Comparison of ENCODE assay signal across 10 mouse cellular contexts in genomic region chr2:172579221-172579620, GRCm38 (mm10). TPM values are rescaled to one million over a fixed set of nuclear protein-coding genes. Genes with fewer than 3 reads are reported as not detected.
DNase-seq lines count a peak whose midpoint lies in the region; ATAC-seq and TF ChIP-seq lines count a peak whose summit lies in the region.
"Had no signal": no experiment of that assay in that cellular context is flagged by ENCODE, and none has a peak within 500 bp of the region (broad histone marks: within the 10 kb centered on the region; RNA-seq: fewer than 3 reads in every experiment).

No protein-coding gene starts in this region.

- H3K4me3 ChIP-seq in embryonic facial prominence, embryonic 14.5 days (ENCODE audit: low read depth, low read length), result no peak overlapping the region
- H3K4me3 ChIP-seq in embryonic facial prominence, embryonic 10.5 days, result no peak overlapping the region
- no peak overlapping the region for H3K4me3 ChIP-seq in lung, embryonic 14.5 days (ENCODE audit: low read depth, low read length)
- H3K4me3 ChIP-seq in midbrain, postnatal 0 days (ENCODE audit: low read depth, low read length), result no peak overlapping the region
- H3K4me3 ChIP-seq in liver, postnatal 0 days (ENCODE audit: low read depth, low read length), result no peak overlapping the region
- H3K4me3 ChIP-seq: erythroblast, embryonic 14.5 days had no signal

- peak; percentile 81 for ATAC-seq in embryonic facial prominence, embryonic 14.5 days (ENCODE audit: low read depth)
- no peak for ATAC-seq in lung, embryonic 14.5 days (ENCODE audit: insufficient read depth)
- ATAC-seq in midbrain, postnatal 0 days (ENCODE audit: low FRiP score), result peak; percentile 56
- no peak for ATAC-seq in erythroid progenitor cell, adult 5-6 weeks (replicated peaks; ENCODE audit: low FRiP score, poor library complexity, severe bottlenecking)
- ATAC-seq in liver, postnatal 0 days, result no peak

- TF ChIP-seq CTCF in lung, embryonic 14.5 days (IDR thresholded peaks at IDR 0.05; ENCODE audit: low read depth), result no peak
- no peak for TF ChIP-seq CTCF in midbrain, postnatal 0 days (IDR thresholded peaks at IDR 0.05)
- TF ChIP-seq CTCF in liver, postnatal 0 days (IDR thresholded peaks at IDR 0.05; ENCODE audit: low read depth), result no peak

- TF ChIP-seq EP300 in liver, postnatal 0 days (IDR thresholded peaks at IDR 0.05; ENCODE audit: low read depth), result no peak

- H3K4me1 ChIP-seq in embryonic facial prominence, embryonic 14.5 days (ENCODE audit: control insufficient read depth, insufficient read depth, low read length), result no peaks in the 10 kb centered on the region
- H3K4me1 ChIP-seq in embryonic facial prominence, embryonic 10.5 days, result peaks cover 16% of the 10 kb centered on the region
- no peaks in the 10 kb centered on the region for H3K4me1 ChIP-seq in lung, embryonic 14.5 days (ENCODE audit: insufficient read depth)
- no peaks in the 10 kb centered on the region for H3K4me1 ChIP-seq in midbrain, postnatal 0 days (ENCODE audit: insufficient read depth, low read length)
- no peaks in the 10 kb centered on the region for H3K4me1 ChIP-seq in liver, postnatal 0 days (ENCODE audit: insufficient read depth)

- 46% methylated on average over 5 of the region's 5 CpGs for WGBS in embryonic facial prominence, embryonic 14.5 days
- 84% methylated on average over 5 of the region's 5 CpGs for WGBS in embryonic facial prominence, embryonic 10.5 days
- WGBS in lung, embryonic 14.5 days, result 58% methylated on average over 5 of the region's 5 CpGs
- 57% methylated on average over 5 of the region's 5 CpGs for WGBS in midbrain, postnatal 0 days
- 61% methylated on average over 5 of the region's 5 CpGs for WGBS in liver, postnatal 0 days (ENCODE audit: insufficient replicate concordance)

- H3K9ac ChIP-seq in embryonic facial prominence, embryonic 14.5 days (ENCODE audit: low read depth, low read length), result no peak overlapping the region
- H3K9ac ChIP-seq in lung, embryonic 14.5 days, result no peak overlapping the region
- no peak overlapping the region for H3K9ac ChIP-seq in midbrain, postnatal 0 days (replicated peaks; ENCODE audit: low read length, poor library complexity, severe bottlenecking)
- no peak overlapping the region for H3K9ac ChIP-seq in liver, postnatal 0 days (replicated peaks)

- peak; percentile 75 for DNase-seq in embryonic facial prominence, embryonic 14.5 days (ENCODE audit: low spot score)
- no peak for DNase-seq in embryonic facial prominence, embryonic 10.5 days (ENCODE audit: low spot score)
- peak; percentile 19 for DNase-seq in lung, embryonic 14.5 days
- DNase-seq in lung, adult 18-20 months, result no peak
- DNase-seq in heart, adult 9 months (ENCODE audit: low spot score in 2 of 2), result peak; percentile 7 to 15
- DNase-seq in midbrain, postnatal 0 days (ENCODE audit: low spot score), result peak; percentile 84
- no peak for DNase-seq in liver, postnatal 0 days

- no peak overlapping the region for H3K4me2 ChIP-seq in embryonic facial prominence, embryonic 14.5 days (ENCODE audit: low read depth, low read length)
- no peak overlapping the region for H3K4me2 ChIP-seq in lung, embryonic 14.5 days
- H3K4me2 ChIP-seq in midbrain, postnatal 0 days (ENCODE audit: low read depth, low read length, poor library complexity, severe bottlenecking), result no peak overlapping the region
- no peak overlapping the region for H3K4me2 ChIP-seq in liver, postnatal 0 days (ENCODE audit: low read depth, low read length)

- no peaks in the 10 kb centered on the region for H3K27me3 ChIP-seq in embryonic facial prominence, embryonic 14.5 days (replicated peaks; ENCODE audit: control insufficient read depth, insufficient read depth, low read length)
- peaks cover 30% of the 10 kb centered on the region for H3K27me3 ChIP-seq in embryonic facial prominence, embryonic 10.5 days (replicated peaks; ENCODE audit: low read depth, poor library complexity, severe bottlenecking)
- H3K27me3 ChIP-seq in lung, embryonic 14.5 days (ENCODE audit: insufficient read depth, low read length), result no peaks in the 10 kb centered on the region
- 0 out of 2 replicates have a peak, but pooled peaks cover 6% of the 10 kb centered on the region for H3K27me3 ChIP-seq in midbrain, postnatal 0 days (ENCODE audit: insufficient read depth, low read length)
- no peaks in the 10 kb centered on the region for H3K27me3 ChIP-seq in liver, postnatal 0 days (ENCODE audit: insufficient read depth, low read length)

- H3K9me3 ChIP-seq in embryonic facial prominence, embryonic 14.5 days (ENCODE audit: control insufficient read depth, low read length), result no peaks in the 10 kb centered on the region
- H3K9me3 ChIP-seq in embryonic facial prominence, embryonic 10.5 days, result no peaks in the 10 kb centered on the region
- no peaks in the 10 kb centered on the region for H3K9me3 ChIP-seq in lung, embryonic 14.5 days (ENCODE audit: low read depth, low read length)
- H3K9me3 ChIP-seq in midbrain, postnatal 0 days (ENCODE audit: low read length), result no peaks in the 10 kb centered on the region
- no peaks in the 10 kb centered on the region for H3K9me3 ChIP-seq in liver, postnatal 0 days (ENCODE audit: low read length)

- no peaks in the 10 kb centered on the region for H3K36me3 ChIP-seq in embryonic facial prominence, embryonic 14.5 days (ENCODE audit: control insufficient read depth, insufficient read depth, low read length)
- H3K36me3 ChIP-seq in embryonic facial prominence, embryonic 10.5 days (replicated peaks), result no peaks in the 10 kb centered on the region
- H3K36me3 ChIP-seq in lung, embryonic 14.5 days (ENCODE audit: insufficient read depth), result no peaks in the 10 kb centered on the region
- H3K36me3 ChIP-seq in midbrain, postnatal 0 days (ENCODE audit: insufficient read depth, low read length), result no peaks in the 10 kb centered on the region
- H3K36me3 ChIP-seq in liver, postnatal 0 days (replicated peaks; ENCODE audit: insufficient read depth, low read length), result no peaks in the 10 kb centered on the region

- H3K27ac ChIP-seq in embryonic facial prominence, embryonic 14.5 days (replicated peaks; ENCODE audit: low read depth, low read length), result no peak overlapping the region
- no peak overlapping the region for H3K27ac ChIP-seq in embryonic facial prominence, embryonic 10.5 days (replicated peaks)
- H3K27ac ChIP-seq in lung, embryonic 14.5 days (ENCODE audit: low read depth), result no peak overlapping the region
- no peak overlapping the region for H3K27ac ChIP-seq in midbrain, postnatal 0 days (ENCODE audit: low read depth, low read length)
- H3K27ac ChIP-seq in liver, postnatal 0 days (ENCODE audit: low read depth), result no peak overlapping the region
- H3K27ac ChIP-seq: kidney, postnatal 0 days had no signal

RNA-seq across cellular contexts. Expression of gene Tfap2c, which starts 29.8 kb away (rescaled TPM):
- 8.9 and 9.8 TPM in 2 replicates for polyA plus RNA-seq in embryonic facial prominence, embryonic 14.5 days (2014; fragmentation: Nextera tagmentation; extraction: Ambion mirVana)
- 13.7 and 15.4 TPM in 2 replicates for polyA plus RNA-seq in embryonic facial prominence, embryonic 10.5 days (2016; fragmentation: Nextera tagmentation; extraction: Ambion mirVana)
- 0.14 and 0.15 TPM in 2 replicates for polyA plus RNA-seq in lung, embryonic 14.5 days (2014; fragmentation: Nextera tagmentation; extraction: Ambion mirVana)
- total RNA-seq in midbrain, postnatal 0 days (2014; rRNA removed), result 0.24 TPM in 1 of 2 replicates, not detected in the other
- not detected in 2 replicates for polyA plus RNA-seq in midbrain, postnatal 0 days (2015; fragmentation: Nextera tagmentation; extraction: Ambion mirVana)
- total RNA-seq in erythroid progenitor cell, adult 5-6 weeks (2015; ENCODE audit: low replicate concordance), result not detected in 2 replicates
- total RNA-seq in erythroid progenitor cell, adult 5-6 weeks (2017; ENCODE audit: low replicate concordance), result not detected in 2 replicates
- not detected in 2 replicates for polyA plus RNA-seq in liver, postnatal 0 days (2015; fragmentation: Nextera tagmentation; extraction: Ambion mirVana)
- polyA plus RNA-seq: erythroblast, embryonic 14.5 days had no signal

Comparison
In these comparisons a context has a peak if more than half of its experiments do, and no peak if none do; other contexts are left out.
1. DNase-seq: peak in embryonic facial prominence, embryonic 14.5 days (single experiment), lung, embryonic 14.5 days (single experiment), heart, adult 9 months (2 of 2) and midbrain, postnatal 0 days (single experiment); none in embryonic facial prominence, embryonic 10.5 days (single experiment), lung, adult 18-20 months (0 of 2) and liver, postnatal 0 days (single experiment).
2. ATAC-seq: peak in embryonic facial prominence, embryonic 14.5 days (single experiment) and midbrain, postnatal 0 days (single experiment); none in lung, embryonic 14.5 days (single experiment), erythroid progenitor cell, adult 5-6 weeks (single experiment) and liver, postnatal 0 days (single experiment).